Mouse (Mus musculus) stomach, embryonic 14.5 days (tissue): ENCODE data around the gene Pcf11. TPM values are rescaled to one million over a fixed set of nuclear protein-coding genes. Genes with fewer than 3 reads are reported as not detected.

ENCODE experiments used
- ATAC-seq: fragments of 200-750 bp; cut with Nextera tagmentation; 2 replicates; pipeline ENCODE4 v1.8.0; 2017; ENCODE audit warnings: low read depth, moderate TSS enrichment; ENCODE audit not compliant: insufficient number of reproducible peaks, insufficient read depth, low FRiP score
- H3K27ac ChIP-seq: fragments of 300-500 bp; sonication (generic); 2 replicates; pipeline ENCODE4 v1.5.1; 2014; ENCODE audit warnings: mild to moderate bottlenecking, low read length, moderate library complexity, mixed read lengths
- H3K27me3 ChIP-seq: fragments of 300-500 bp; sonication (generic); 2 replicates; pipeline ENCODE4 v1.6.1; 2014; ENCODE audit warnings: low read length, control low read depth, mixed read lengths; ENCODE audit not compliant: control insufficient read depth, insufficient read depth
- H3K36me3 ChIP-seq: fragments of 300-500 bp; sonication (generic); 2 replicates; pipeline ENCODE4 v1.6.1; 2014; ENCODE audit warnings: mild to moderate bottlenecking, control low read depth, low read length, moderate library complexity, mixed read lengths; ENCODE audit not compliant: control insufficient read depth, insufficient read depth
- H3K4me1 ChIP-seq: fragments of 300-500 bp; sonication (generic); 2 replicates; pipeline ENCODE4 v1.6.1; 2014; ENCODE audit warnings: low read length, control low read depth, mixed read lengths; ENCODE audit not compliant: control insufficient read depth, insufficient read depth
- H3K4me2 ChIP-seq: fragments of 300-500 bp; sonication (generic); replicated peaks from 2 replicates; pipeline ENCODE4 v1.6.1; 2014; ENCODE audit warnings: low read depth, low read length, control low read depth
- H3K4me3 ChIP-seq: fragments of 300-500 bp; sonication (generic); 2 replicates; pipeline ENCODE4 v1.5.1; 2014; ENCODE audit warnings: low read depth, low read length, control low read depth
- H3K9ac ChIP-seq: fragments of 300-500 bp; sonication (generic); replicated peaks from 2 replicates; pipeline ENCODE4 v1.6.1; 2014; ENCODE audit warnings: low read depth, mild to moderate bottlenecking, control low read depth, low read length, moderate library complexity, mixed read lengths
- H3K9me3 ChIP-seq: fragments of 300-500 bp; sonication (generic); 2 replicates; pipeline ENCODE4 v1.6.1; 2016; ENCODE audit warnings: low read depth, low read length, control low read depth; ENCODE audit not compliant: control insufficient read depth
- WGBS: fragments of 180-500 bp; shearing (Covaris S2); extraction: QIAGEN DNeasy Blood & Tissue Kit; methylation state at CpG from one replicate; pipeline ENCODE4 v1.1.7; 2014; 5-methylcytosine and 5-hydroxymethylcytosine counted together
- polyA plus RNA-seq: library from polyadenylated mRNA; unstranded; fragments of >200 nt; fragmentation: Nextera tagmentation; extraction: Ambion mirVana; gene quantifications from 2 replicates; pipeline ENCODE4 v1.2.1, GENCODE M21; 2014

Gene Pcf11
- polyA plus RNA-seq, 1 experiment from 2014 or later: 23.7 TPM

- Histone ChIP-seq H3K4me2 (no peak overlapping the region), H3K4me3 (no peak overlapping the region), H3K4me1 (no peaks in the 10 kb centered on the region), H3K9ac (no peak overlapping the region), H3K9me3 (no peaks in the 10 kb centered on the region), H3K36me3 (no peaks in the 10 kb centered on the region), H3K27me3 (no peaks in the 10 kb centered on the region), H3K27ac (no peak overlapping the region)
- ATAC-seq: no peak
- 81% methylated on average over 3 of the region's 3 CpGs for WGBS
Measured at GRCm38 (mm10) chr7:92696395-92696794, 26.7 kb upstream of the Pcf11 start.

- Histone ChIP-seq H3K36me3 (no peaks in the 10 kb centered on the region), H3K4me2 (no peak overlapping the region), H3K27me3 (no peaks in the 10 kb centered on the region), H3K9me3 (no peaks in the 10 kb centered on the region), H3K9ac (no peak overlapping the region), H3K4me3 (no peak overlapping the region), H3K27ac (no peak overlapping the region), H3K4me1 (no peaks in the 10 kb centered on the region)
- WGBS: 80% methylated on average over 2 of the region's 2 CpGs
- no peak for ATAC-seq
Measured at GRCm38 (mm10) chr7:92689101-92689500, 19.4 kb upstream of the Pcf11 start.

- no peak overlapping the region for H3K4me2 ChIP-seq
- no peaks in the 10 kb centered on the region for H3K4me1 ChIP-seq
- no peak overlapping the region for H3K4me3 ChIP-seq
- no peak for ATAC-seq
- WGBS: 81% methylated on average over 2 of the region's 2 CpGs
- no peaks in the 10 kb centered on the region for H3K9me3 ChIP-seq
- H3K27me3 ChIP-seq: no peaks in the 10 kb centered on the region
- no peaks in the 10 kb centered on the region for H3K36me3 ChIP-seq
- no peak overlapping the region for H3K9ac ChIP-seq
- no peak overlapping the region for H3K27ac ChIP-seq
Measured at GRCm38 (mm10) chr7:92688299-92688669, 18.6 kb upstream of the Pcf11 start.

- H3K4me1 ChIP-seq: no peaks in the 10 kb centered on the region
- 56% methylated on average over 5 of the region's 5 CpGs for WGBS
- H3K4me3 ChIP-seq: no peak overlapping the region
- H3K27me3 ChIP-seq: no peaks in the 10 kb centered on the region
- H3K27ac ChIP-seq: no peak overlapping the region
- no peak for ATAC-seq
- no peaks in the 10 kb centered on the region for H3K36me3 ChIP-seq
- no peak overlapping the region for H3K4me2 ChIP-seq
- no peaks in the 10 kb centered on the region for H3K9me3 ChIP-seq
- H3K9ac ChIP-seq: no peak overlapping the region
Measured at GRCm38 (mm10) chr7:92687556-92688298, 18.0 kb upstream of the Pcf11 start.

GRCm38 (mm10) chr7:92677346-92677745 is 7.6 kb upstream of the Pcf11 start:
- Histone ChIP-seq H3K4me2 (no peak overlapping the region), H3K9ac (no peak overlapping the region), H3K9me3 (no peaks in the 10 kb centered on the region), H3K36me3 (no peaks in the 10 kb centered on the region), H3K27ac (no peak overlapping the region), H3K4me1 (no peaks in the 10 kb centered on the region), H3K27me3 (no peaks in the 10 kb centered on the region), H3K4me3 (no peak overlapping the region)
- no peak for ATAC-seq
- 47% methylated on average over 4 of the region's 4 CpGs for WGBS

- ATAC-seq: no peak
- no peaks in the 10 kb centered on the region for H3K36me3 ChIP-seq
- H3K27me3 ChIP-seq: no peaks in the 10 kb centered on the region
- WGBS: 83% methylated on average over 3 of the region's 3 CpGs
- no peak overlapping the region for H3K4me3 ChIP-seq
- H3K27ac ChIP-seq: no peak overlapping the region
- H3K9ac ChIP-seq: no peak overlapping the region
- peaks cover 5% of the 10 kb centered on the region; the same call in 1 of the 2 replicates for H3K4me1 ChIP-seq
- no peaks in the 10 kb centered on the region for H3K9me3 ChIP-seq
- H3K4me2 ChIP-seq: no peak overlapping the region
Measured at GRCm38 (mm10) chr7:92675131-92675530, 5.4 kb upstream of the Pcf11 start.

- Histone ChIP-seq H3K4me2 (peak overlapping the region; percentile 49), H3K9ac (peak overlapping the region; percentile 97), H3K27ac (peak overlapping the region; percentile 97), H3K9me3 (no peaks in the 10 kb centered on the region), H3K4me3 (peak overlapping the region; percentile 71), H3K27me3 (no peaks in the 10 kb centered on the region), H3K36me3 (peaks cover 6% of the 10 kb centered on the region; the same call in 1 of the 2 replicates), H3K4me1 (peaks cover 16% of the 10 kb centered on the region; the same call in 1 of the 2 replicates)
- WGBS: under 1% methylated on average over 29 of the region's 29 CpGs
- no peak; the same call in 1 of the 2 replicates for ATAC-seq
Measured at GRCm38 (mm10) chr7:92668791-92669506, 785 bp downstream of the Pcf11 start.

GRCm38 (mm10) chr7:92666274-92666820 is 3.4 kb downstream of the Pcf11 start:
- Histone ChIP-seq H3K9me3 (no peaks in the 10 kb centered on the region), H3K4me1 (peaks cover 16% of the 10 kb centered on the region; the same call in 1 of the 2 replicates), H3K27me3 (no peaks in the 10 kb centered on the region), H3K9ac (no peak overlapping the region), H3K4me3 (no peak overlapping the region), H3K36me3 (peaks cover 21% of the 10 kb centered on the region), H3K4me2 (peak overlapping the region; percentile 49), H3K27ac (no peak overlapping the region)
- WGBS: 82% methylated on average over 7 of the region's 7 CpGs
- ATAC-seq: no peak
